Mouse (Mus musculus): ENCODE measurements at regions not wholly inside any gene's neighbourhood (a gene's known extent, or its start where the extent isn't known, plus 50 kb on each side); places are given as distances from the start of the nearest gene placed in this dataset.
A peak's percentile ranks its signal among the peaks of the same experiment; 100 is the strongest.

DNA sequence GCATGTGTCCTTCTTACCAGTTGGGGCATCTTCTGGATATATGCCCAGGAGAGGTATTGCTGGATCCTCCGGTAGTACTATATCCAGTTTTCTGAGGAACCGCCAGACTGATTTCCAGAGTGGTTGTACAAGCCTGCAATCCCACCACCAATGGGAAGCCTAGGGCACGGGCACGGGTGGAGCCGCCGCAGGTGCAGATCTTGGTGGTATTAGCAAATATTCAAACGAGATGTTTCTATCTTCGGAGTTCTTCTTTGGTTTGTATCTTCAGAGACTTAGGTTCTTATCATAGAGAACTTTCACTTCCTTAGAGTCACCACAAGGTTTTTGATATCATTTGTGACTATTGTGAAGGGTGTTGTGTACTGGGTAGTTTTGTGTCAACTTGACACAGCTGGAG is 103.1 kb downstream of the Btbd35f12 start:
- peak; percentile 77 for DNase-seq
